Mouse (Mus musculus) heart, adult 2 months (tissue): ENCODE results near the gene Amigo3. TPM values are rescaled to one million over a fixed set of nuclear protein-coding genes. Genes with fewer than 3 reads are reported as not detected.
A peak's percentile ranks its signal among the peaks of the same experiment; 100 is the strongest.

ENCODE experiments used
- DNase-seq, 2 experiments: peaks; one replicate each; pipeline ENCODE4 v3.0.0; 2021
- H3K27ac ChIP-seq: fragments of 200-600 bp; 2 replicates; pipeline ENCODE4 v1.8.1; 2022
- H3K27me3 ChIP-seq: fragments of 200-500 bp; 2 replicates; pipeline ENCODE4 v1.6.1; 2012; ENCODE audit warnings: mild to moderate bottlenecking, low read length, inconsistent platforms, mixed read lengths; ENCODE audit not compliant: control insufficient read depth, insufficient read depth
- H3K36me3 ChIP-seq: fragments of 200-500 bp; 2 replicates; pipeline ENCODE4 v1.6.1; 2012; ENCODE audit warnings: low read length, inconsistent platforms; ENCODE audit not compliant: control insufficient read depth, insufficient read depth
- H3K4me1 ChIP-seq: fragments of 200-500 bp; 2 replicates; pipeline ENCODE4 v1.6.1; 2011; ENCODE audit warnings: low read length; ENCODE audit not compliant: control insufficient read depth, insufficient read depth
- H3K4me3 ChIP-seq: fragments of 200-600 bp; 2 replicates; pipeline ENCODE4 v1.8.1; 2022
- H3K79me2 ChIP-seq: fragments of 200-500 bp; replicated peaks from 2 replicates; pipeline ENCODE4 v1.6.1; 2012; ENCODE audit warnings: mild to moderate bottlenecking, inconsistent platforms, low read length, moderate library complexity, mixed read lengths; ENCODE audit not compliant: control insufficient read depth, insufficient read depth
- H3K9ac ChIP-seq: fragments of 200-500 bp; 2 replicates; pipeline ENCODE4 v1.6.1; 2012; ENCODE audit warnings: low read depth, mild to moderate bottlenecking, control low read depth, inconsistent platforms, low read length, mixed read lengths
- CTCF ChIP-seq: fragments of 200-600 bp; IDR thresholded peaks from 2 replicates; pipeline ENCODE4 v1.8.1; 2022; ENCODE audit warnings: antibody characterized with exemption, mild to moderate bottlenecking, moderate library complexity
- EP300 ChIP-seq: fragments of 200-500 bp; IDR thresholded peaks from 2 replicates; pipeline ENCODE4 v1.6.1; 2011; ENCODE audit warnings: low read depth, low read length, control low read depth; ENCODE audit not compliant: insufficient read depth
- POLR2A ChIP-seq: fragments of 200-500 bp; IDR thresholded peaks from 2 replicates; pipeline ENCODE4 v1.6.1; 2011; ENCODE audit warnings: mild to moderate bottlenecking, low read depth, low read length, control low read depth; ENCODE audit not compliant: insufficient read depth
- WGBS: fragments of 180-500 bp; shearing (Covaris S2); methylation state at CpG from one replicate; pipeline ENCODE4 v1.1.7; 2018; 5-methylcytosine and 5-hydroxymethylcytosine counted together
- intact Hi-C: fragments of 180-260 bp; cut with DNase I; formaldehyde crosslinking; loops from one replicate; pipeline ENCODE4 v1.15.1; 2025
- polyA plus RNA-seq: library from polyadenylated mRNA; depleted of rRNA; stranded (reverse); fragments of >200 nt; gene quantifications from 2 replicates; pipeline ENCODE4 v1.2.3, GENCODE M21; 2012
- total RNA-seq, 2 experiments: library from RNA; stranded (reverse); gene quantifications; 2 replicates each; pipeline ENCODE4 v1.2.3; 2021

The Amigo3 gene
- total and polyA plus RNA-seq, 3 experiments = 1.5 to 3.1 (median 2.0) TPM

GRCm38 (mm10) chr9:108044751-108045492, 8.0 kb upstream of the Amigo3 start:
- intact Hi-C loops = no loop called here
- 96% methylated on average over 8 of the region's 8 CpGs for WGBS
- peak in 1 of 2 experiments; percentile 15 for DNase-seq
- H3K4me1 ChIP-seq = peaks cover 3% of the 10 kb centered on the region
- H3K9ac ChIP-seq = no peak overlapping the region
- H3K4me3 ChIP-seq = no peak overlapping the region
- no peaks in the 10 kb centered on the region for H3K36me3 ChIP-seq
- no peaks in the 10 kb centered on the region for H3K27me3 ChIP-seq
- H3K79me2 ChIP-seq = no peaks in the 10 kb centered on the region
- TF ChIP-seq EP300 = no peak
- peak; percentile 29 for TF ChIP-seq CTCF
- no peak for TF ChIP-seq POLR2A
- H3K27ac ChIP-seq = no peak overlapping the region

DNA sequence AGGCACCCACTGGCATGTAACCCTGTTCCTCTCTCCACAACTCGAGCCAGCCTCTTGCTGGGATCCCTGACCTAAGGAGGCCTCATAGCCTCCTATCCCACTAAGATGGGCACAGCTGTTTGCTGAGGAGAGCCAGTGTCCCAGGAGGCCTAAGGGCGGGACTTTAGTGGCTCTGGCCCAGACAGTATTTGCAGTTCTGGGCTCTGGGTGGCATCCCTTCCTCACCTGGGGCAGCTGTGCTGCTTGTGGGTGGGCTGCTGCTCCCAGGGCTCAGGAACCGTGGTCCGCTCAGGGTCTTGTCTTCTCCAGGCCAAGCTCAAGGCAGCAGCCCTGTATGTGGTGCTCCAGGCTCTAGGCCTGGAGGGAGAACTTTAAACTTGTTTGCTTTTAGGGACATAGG, 6.4 kb upstream of the Amigo3 start:
- peak; percentile 3 to 16 for DNase-seq
- H3K27ac ChIP-seq = no peak overlapping the region
- intact Hi-C loops = no loop called here

GRCm38 (mm10) chr9:108047601-108048565, 5.1 kb upstream of the Amigo3 start:
- H3K36me3 ChIP-seq = no peaks in the 10 kb centered on the region
- H3K4me3 ChIP-seq = peak overlapping the region; percentile 93
- intact Hi-C loops = no loop called here
- H3K4me1 ChIP-seq = peaks cover 6% of the 10 kb centered on the region
- peak overlapping the region; percentile 63 for H3K27ac ChIP-seq
- no peaks in the 10 kb centered on the region for H3K79me2 ChIP-seq
- H3K27me3 ChIP-seq = no peaks in the 10 kb centered on the region
- DNase-seq = peak; percentile 6 to 20
- no peak overlapping the region for H3K9ac ChIP-seq
- WGBS = 42% methylated on average over 17 of the region's 17 CpGs
- TF ChIP-seq POLR2A = no peak
- no peak for TF ChIP-seq CTCF
- no peak for TF ChIP-seq EP300

More for the DNA sequence above, 6.4 kb upstream of the Amigo3 start:
- TF ChIP-seq EP300 (no peak), CTCF (no peak), POLR2A (no peak)
- Histone ChIP-seq H3K9ac (no peak overlapping the region), H3K27me3 (no peaks in the 10 kb centered on the region), H3K4me1 (peaks cover 3% of the 10 kb centered on the region), H3K36me3 (no peaks in the 10 kb centered on the region), H3K4me3 (no peak overlapping the region), H3K79me2 (no peaks in the 10 kb centered on the region)
- WGBS = 83% methylated on average over 4 of the region's 4 CpGs

- H3K79me2 ChIP-seq = no peaks in the 10 kb centered on the region
- no peaks in the 10 kb centered on the region for H3K27me3 ChIP-seq
- peak overlapping the region; percentile 63 for H3K27ac ChIP-seq
- no peaks in the 10 kb centered on the region for H3K36me3 ChIP-seq
- no peak for TF ChIP-seq EP300
- no peak for TF ChIP-seq CTCF
- TF ChIP-seq POLR2A = no peak
- H3K9ac ChIP-seq = peak overlapping the region; percentile 18; the same call in 1 of the 2 replicates
- DNase-seq = no peak
- peak overlapping the region; percentile 93 for H3K4me3 ChIP-seq
- WGBS = 2% methylated on average over 19 of the region's 19 CpGs
- intact Hi-C loops = no loop called here
- H3K4me1 ChIP-seq = peaks cover 9% of the 10 kb centered on the region
Observed at GRCm38 (mm10) chr9:108048566-108048955, 4.4 kb upstream of the Amigo3 start.

DNA sequence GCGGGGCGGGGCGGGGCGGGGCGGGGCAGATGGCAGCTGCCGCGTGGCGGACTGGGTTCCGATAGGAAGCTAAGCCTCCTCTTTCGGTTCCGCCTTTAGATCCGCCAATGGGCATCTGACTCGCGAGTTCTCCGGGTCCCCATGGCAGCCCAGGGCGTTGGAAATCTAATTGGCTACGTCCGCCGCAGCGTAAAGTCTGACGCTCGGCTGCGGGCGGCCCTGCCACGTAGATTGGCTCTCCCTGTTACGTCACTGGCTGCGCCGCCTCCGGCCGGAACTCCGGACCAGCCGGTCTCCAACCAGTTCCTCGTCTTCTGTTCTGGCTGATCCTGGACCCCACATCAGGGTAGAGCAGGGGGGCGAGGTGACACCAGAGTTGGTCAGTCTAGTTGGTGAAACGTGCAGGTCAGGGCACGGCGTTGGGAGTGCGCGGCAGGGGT, 3.9 kb upstream of the Amigo3 start, which contains the start of gene Gmppb:
Gene Gmppb, plus strand, starts transcription at position 227 of the 440 bp plus-strand sequence.
- Histone ChIP-seq H3K27ac (peak within 1 kb of the TSS; percentile 82), H3K4me3 (peak within 1 kb of the TSS; percentile 93), H3K36me3 (no peaks in the 10 kb centered on the region), H3K4me1 (peaks cover 9% of the 10 kb centered on the region), H3K79me2 (no peaks in the 10 kb centered on the region), H3K27me3 (no peaks in the 10 kb centered on the region), H3K9ac (peak within 1 kb of the TSS; percentile 78)
- under 1% methylated on average over 36 of the region's 39 CpGs for WGBS
- 0 out of 2 replicates have a peak, but pooled peaks have one; percentile 8 for TF ChIP-seq CTCF
- 0 out of 2 replicates have a peak, but pooled peaks have one; percentile 27 for TF ChIP-seq EP300
- peak; percentile 85 for TF ChIP-seq POLR2A
- intact Hi-C loops = no loop called here
- peak; percentile 93 to 98 for DNase-seq
